Mouse (Mus musculus): Measurements from ENCODE around the gene Tprn. TPM values are rescaled to one million over a fixed set of nuclear protein-coding genes. Genes with fewer than 3 reads are reported as not detected.

The Tprn gene
- polyA plus RNA-seq (2014; fragmentation: Nextera tagmentation; extraction: Ambion mirVana), result 6.6 and 9.9 TPM in 2 replicates

- DNase-seq (ENCODE audit: low spot score) (peak; percentile 99), ATAC-seq (peak; percentile 99)
- peak within 1 kb of the TSS; percentile 81 for H3K4me3 ChIP-seq (ENCODE audit: low read depth, low read length)
- H3K4me2 ChIP-seq (ENCODE audit: low read length), result peak within 1 kb of the TSS; percentile 99
- no peaks in the 10 kb centered on the region for H3K36me3 ChIP-seq (ENCODE audit: control insufficient read depth, insufficient read depth, low read length)
- H3K27ac ChIP-seq (ENCODE audit: low read depth, low read length), result peak within 1 kb of the TSS; percentile 54; the same call in 1 of the 2 replicates
- WGBS, result under 1% methylated on average over 39 of the region's 39 CpGs
- H3K9ac ChIP-seq (ENCODE audit: low read length), result peak within 1 kb of the TSS; percentile 75
- H3K9me3 ChIP-seq (replicated peaks; ENCODE audit: control insufficient read depth, low read length), result no peaks in the 10 kb centered on the region
- peaks cover 13% of the 10 kb centered on the region for H3K27me3 ChIP-seq (replicated peaks; ENCODE audit: control insufficient read depth, insufficient read depth, low read length)
- peaks cover 40% of the 10 kb centered on the region for H3K4me1 ChIP-seq (ENCODE audit: control insufficient read depth, insufficient read depth, low read length)
Measured at GRCm38 (mm10) chr2:25262291-25262767, at the start of gene Tprn. Tprn (plus strand) TSS chr2:25262618.

GRCm38 (mm10) chr2:25213266-25213865, 49.1 kb upstream of the Tprn start:
- no peak overlapping the region for H3K4me2 ChIP-seq (ENCODE audit: low read length)
- H3K36me3 ChIP-seq (ENCODE audit: control insufficient read depth, insufficient read depth, low read length), result peaks cover 7% of the 10 kb centered on the region; the same call in 1 of the 2 replicates
- no peak overlapping the region for H3K4me3 ChIP-seq (ENCODE audit: low read depth, low read length)
- no peak overlapping the region for H3K27ac ChIP-seq (ENCODE audit: low read depth, low read length)
- DNase-seq (ENCODE audit: low spot score), result no peak
- WGBS, result 78% methylated on average over 23 of the region's 23 CpGs
- H3K4me1 ChIP-seq (ENCODE audit: control insufficient read depth, insufficient read depth, low read length), result peaks cover 15% of the 10 kb centered on the region
- H3K9me3 ChIP-seq (replicated peaks; ENCODE audit: control insufficient read depth, low read length), result no peaks in the 10 kb centered on the region
- H3K27me3 ChIP-seq (replicated peaks; ENCODE audit: control insufficient read depth, insufficient read depth, low read length), result no peaks in the 10 kb centered on the region
- no peak for ATAC-seq
- H3K9ac ChIP-seq (ENCODE audit: low read length), result no peak overlapping the region

- no peak within 1 kb of the TSS for H3K4me3 ChIP-seq (ENCODE audit: low read depth, low read length)
- peaks cover 11% of the 10 kb centered on the region for H3K4me1 ChIP-seq (ENCODE audit: control insufficient read depth, insufficient read depth, low read length)
- ATAC-seq, result no peak
- no peaks in the 10 kb centered on the region for H3K9me3 ChIP-seq (replicated peaks; ENCODE audit: control insufficient read depth, low read length)
- no peak within 1 kb of the TSS for H3K27ac ChIP-seq (ENCODE audit: low read depth, low read length)
- 79% methylated on average over 3 of the region's 3 CpGs for WGBS
- no peak within 1 kb of the TSS for H3K4me2 ChIP-seq (ENCODE audit: low read length)
- H3K36me3 ChIP-seq (ENCODE audit: control insufficient read depth, insufficient read depth, low read length), result no peaks in the 10 kb centered on the region
- no peak within 1 kb of the TSS for H3K9ac ChIP-seq (ENCODE audit: low read length)
- DNase-seq (ENCODE audit: low spot score), result no peak
- no peaks in the 10 kb centered on the region for H3K27me3 ChIP-seq (replicated peaks; ENCODE audit: control insufficient read depth, insufficient read depth, low read length)
Measured at GRCm38 (mm10) chr2:25214444-25214843, 48.0 kb upstream of the Tprn start, which contains the start of gene Stpg3. Stpg3 (minus strand) TSS chr2:25214637.

GRCm38 (mm10) chr2:25217666-25218065, 44.8 kb upstream of the Tprn start:
- no peak for ATAC-seq
- Histone ChIP-seq H3K4me1 (ENCODE audit: control insufficient read depth, insufficient read depth, low read length) (no peaks in the 10 kb centered on the region), H3K9ac (ENCODE audit: low read length) (no peak overlapping the region), H3K27ac (ENCODE audit: low read depth, low read length) (no peak overlapping the region), H3K4me3 (ENCODE audit: low read depth, low read length) (no peak overlapping the region), H3K4me2 (ENCODE audit: low read length) (no peak overlapping the region), H3K36me3 (ENCODE audit: control insufficient read depth, insufficient read depth, low read length) (peaks cover 8% of the 10 kb centered on the region; the same call in 1 of the 2 replicates), H3K9me3 (replicated peaks; ENCODE audit: control insufficient read depth, low read length) (no peaks in the 10 kb centered on the region), H3K27me3 (replicated peaks; ENCODE audit: control insufficient read depth, insufficient read depth, low read length) (no peaks in the 10 kb centered on the region)
- WGBS, result 67% methylated on average over 2 of the region's 2 CpGs
- no peak for DNase-seq (ENCODE audit: low spot score)

DNA sequence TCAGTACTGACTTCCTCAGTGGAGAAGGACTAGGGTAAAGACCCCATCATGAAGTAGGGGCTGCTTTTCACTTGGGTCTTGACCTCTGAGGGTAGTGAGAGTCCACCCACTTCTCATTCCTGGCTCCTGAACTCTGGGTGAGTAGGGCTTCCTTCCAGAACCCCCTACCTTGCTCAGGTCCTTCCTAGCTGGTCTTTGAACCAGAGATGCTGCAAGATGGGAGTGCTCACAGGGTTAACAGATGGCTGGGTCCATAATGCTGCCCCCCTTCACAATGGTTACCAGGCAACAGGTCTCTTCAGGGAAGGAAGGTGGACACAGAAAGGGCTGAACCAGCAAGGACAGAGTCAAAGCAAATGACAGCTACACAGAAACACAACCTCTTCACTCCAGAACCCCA, 44.0 kb upstream of the Tprn start, which contains the start of gene Fam166a:
Gene Fam166a (plus strand): TSS at position 301 of the 400 bp plus-strand sequence.
- H3K27ac ChIP-seq (ENCODE audit: low read depth, low read length), result no peak within 1 kb of the TSS
- peaks cover 8% of the 10 kb centered on the region; the same call in 1 of the 2 replicates for H3K36me3 ChIP-seq (ENCODE audit: control insufficient read depth, insufficient read depth, low read length)
- no peak within 1 kb of the TSS for H3K9ac ChIP-seq (ENCODE audit: low read length)
- no peak within 1 kb of the TSS for H3K4me2 ChIP-seq (ENCODE audit: low read length)
- no peak for ATAC-seq
- DNase-seq (ENCODE audit: low spot score), result no peak
- no peaks in the 10 kb centered on the region for H3K27me3 ChIP-seq (replicated peaks; ENCODE audit: control insufficient read depth, insufficient read depth, low read length)
- no peaks in the 10 kb centered on the region for H3K9me3 ChIP-seq (replicated peaks; ENCODE audit: control insufficient read depth, low read length)
- H3K4me1 ChIP-seq (ENCODE audit: control insufficient read depth, insufficient read depth, low read length), result peaks cover 3% of the 10 kb centered on the region
- H3K4me3 ChIP-seq (ENCODE audit: low read depth, low read length), result no peak within 1 kb of the TSS

- no peak overlapping the region for H3K4me3 ChIP-seq (ENCODE audit: low read depth, low read length)
- no peak overlapping the region for H3K4me2 ChIP-seq (ENCODE audit: low read length)
- no peak overlapping the region for H3K9ac ChIP-seq (ENCODE audit: low read length)
- no peak overlapping the region for H3K27ac ChIP-seq (ENCODE audit: low read depth, low read length)
- H3K9me3 ChIP-seq (replicated peaks; ENCODE audit: control insufficient read depth, low read length), result no peaks in the 10 kb centered on the region
- H3K4me1 ChIP-seq (ENCODE audit: control insufficient read depth, insufficient read depth, low read length), result peaks cover 12% of the 10 kb centered on the region
- peaks cover 8% of the 10 kb centered on the region; the same call in 1 of the 2 replicates for H3K36me3 ChIP-seq (ENCODE audit: control insufficient read depth, insufficient read depth, low read length)
- ATAC-seq, result no peak
- H3K27me3 ChIP-seq (replicated peaks; ENCODE audit: control insufficient read depth, insufficient read depth, low read length), result no peaks in the 10 kb centered on the region
- WGBS, result 74% methylated on average over 5 of the region's 5 CpGs
- no peak for DNase-seq (ENCODE audit: low spot score)
Measured at GRCm38 (mm10) chr2:25221331-25221772, 41.1 kb upstream of the Tprn start.

DNA sequence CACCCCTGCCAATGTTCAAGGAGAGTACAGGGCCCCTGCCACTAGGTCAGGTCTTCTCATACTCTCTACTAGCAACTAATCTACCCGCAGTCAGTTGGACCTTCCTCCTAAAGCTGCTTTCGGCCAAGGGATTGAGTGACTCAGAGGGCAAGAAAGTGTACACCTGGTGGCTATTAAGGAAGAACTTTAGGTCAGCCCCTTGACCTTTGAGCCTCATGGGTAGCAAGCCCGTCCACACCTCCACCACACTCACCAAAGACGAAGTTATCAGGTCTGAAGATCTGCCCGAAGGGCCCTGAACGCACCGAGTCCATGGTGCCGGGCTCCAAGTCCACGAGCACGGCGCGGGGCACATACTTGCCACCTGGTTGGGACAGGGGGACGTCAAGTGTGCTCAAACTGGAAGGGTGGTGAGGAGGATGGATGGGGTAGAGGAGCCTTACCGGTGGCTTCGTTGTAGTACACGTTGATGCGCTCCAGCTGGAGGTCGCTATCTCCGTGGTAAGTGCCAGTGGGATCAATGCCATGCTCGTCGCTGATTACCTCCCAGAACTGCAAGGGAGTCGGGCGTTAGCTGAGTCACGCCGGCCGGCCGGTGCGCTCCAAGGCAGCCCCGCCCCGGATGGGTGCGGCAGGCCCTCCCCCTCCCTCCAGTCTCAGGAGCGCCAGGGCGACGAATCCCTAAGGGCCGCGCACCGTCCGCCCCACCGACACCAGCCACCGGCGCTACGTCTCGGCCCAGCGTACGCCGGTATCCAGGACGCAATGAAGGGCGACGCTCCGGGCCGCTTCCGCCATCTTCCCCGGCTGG, 38.5 kb upstream of the Tprn start:
- peak; percentile 33 for ATAC-seq

GRCm38 (mm10) chr2:25224492-25224765, 38.0 kb upstream of the Tprn start, which contains the start of gene Tubb4b:
Tubb4b (minus strand) TSS chr2:25224702.
- Histone ChIP-seq H3K9me3 (replicated peaks; ENCODE audit: control insufficient read depth, low read length) (no peaks in the 10 kb centered on the region), H3K4me1 (ENCODE audit: control insufficient read depth, insufficient read depth, low read length) (peaks cover 12% of the 10 kb centered on the region), H3K36me3 (ENCODE audit: control insufficient read depth, insufficient read depth, low read length) (peaks cover 8% of the 10 kb centered on the region; the same call in 1 of the 2 replicates), H3K4me2 (ENCODE audit: low read length) (peak within 1 kb of the TSS; percentile 92), H3K4me3 (ENCODE audit: low read depth, low read length) (peak within 1 kb of the TSS; percentile 89), H3K27ac (ENCODE audit: low read depth, low read length) (peak within 1 kb of the TSS; percentile 98), H3K27me3 (replicated peaks; ENCODE audit: control insufficient read depth, insufficient read depth, low read length) (no peaks in the 10 kb centered on the region), H3K9ac (ENCODE audit: low read length) (peak within 1 kb of the TSS; percentile 86)
- no peak for DNase-seq (ENCODE audit: low spot score)
- ATAC-seq, result no peak
- WGBS, result under 1% methylated on average over 17 of the region's 17 CpGs

More for the DNA sequence above, 38.5 kb upstream of the Tprn start:
- Histone ChIP-seq H3K27ac (ENCODE audit: low read depth, low read length) (peak overlapping the region; percentile 89), H3K27me3 (replicated peaks; ENCODE audit: control insufficient read depth, insufficient read depth, low read length) (no peaks in the 10 kb centered on the region), H3K4me3 (ENCODE audit: low read depth, low read length) (peak overlapping the region; percentile 89), H3K4me2 (ENCODE audit: low read length) (peak overlapping the region; percentile 92), H3K9ac (ENCODE audit: low read length) (peak overlapping the region; percentile 86), H3K4me1 (ENCODE audit: control insufficient read depth, insufficient read depth, low read length) (peaks cover 12% of the 10 kb centered on the region), H3K36me3 (ENCODE audit: control insufficient read depth, insufficient read depth, low read length) (peaks cover 8% of the 10 kb centered on the region; the same call in 1 of the 2 replicates), H3K9me3 (replicated peaks; ENCODE audit: control insufficient read depth, low read length) (no peaks in the 10 kb centered on the region)
- DNase-seq (ENCODE audit: low spot score), result peak; percentile 65
- 4% methylated on average over 36 of the region's 53 CpGs for WGBS
